14 mouse cellular contexts compared by ENCODE assay signal in genomic region chr15:78769064-78769463, GRCm38 (mm10). TPM values are rescaled to one million over a fixed set of nuclear protein-coding genes. Genes with fewer than 3 reads are reported as not detected.
A peak's percentile ranks its signal among the peaks of the same experiment; 100 is the strongest.
DNase-seq lines count a peak whose midpoint lies in the region; ATAC-seq lines count a peak whose summit lies in the region.
"Had no signal": no experiment of that assay in that cellular context is flagged by ENCODE, and none has a peak within 500 bp of the region (broad histone marks: within the 10 kb centered on the region; RNA-seq: fewer than 3 reads in every experiment).

No protein-coding gene starts in this region.

- H3K27me3 ChIP-seq in hindbrain, embryonic 10.5 days (ENCODE audit: insufficient read depth, poor library complexity, severe bottlenecking): no peaks in the 10 kb centered on the region
- no peaks in the 10 kb centered on the region for H3K27me3 ChIP-seq in hindbrain, embryonic 14.5 days (ENCODE audit: control insufficient read depth, insufficient read depth, low read length)
- no peaks in the 10 kb centered on the region for H3K27me3 ChIP-seq in midbrain, embryonic 11.5 days (ENCODE audit: control insufficient read depth, insufficient read depth, low read length)
- H3K27me3 ChIP-seq in midbrain, embryonic 16.5 days (ENCODE audit: control insufficient read depth, insufficient read depth, low read depth, low read length): no peaks in the 10 kb centered on the region
- H3K27me3 ChIP-seq in hindbrain, embryonic 12.5 days: no peaks in the 10 kb centered on the region
- H3K27me3 ChIP-seq: liver, embryonic 13.5 days had no signal

- no peak overlapping the region; the same call in 1 of the 2 replicates for H3K4me2 ChIP-seq in hindbrain, embryonic 14.5 days (replicated peaks)
- H3K4me2 ChIP-seq in midbrain, embryonic 11.5 days: peak overlapping the region; percentile 65
- no peak overlapping the region for H3K4me2 ChIP-seq in midbrain, embryonic 16.5 days (ENCODE audit: low read length)
- H3K4me2 ChIP-seq in hindbrain, embryonic 12.5 days (replicated peaks): peak overlapping the region; percentile 49
- H3K4me2 ChIP-seq: liver, embryonic 13.5 days had no signal

- peak overlapping the region; percentile 91 for H3K27ac ChIP-seq in hindbrain, embryonic 10.5 days
- H3K27ac ChIP-seq in hindbrain, embryonic 14.5 days: no peak overlapping the region
- no peak overlapping the region for H3K27ac ChIP-seq in midbrain, embryonic 11.5 days (ENCODE audit: low read depth, low read length)
- no peak overlapping the region for H3K27ac ChIP-seq in midbrain, embryonic 16.5 days (ENCODE audit: low read length)
- H3K27ac ChIP-seq in hindbrain, embryonic 12.5 days: no peak overlapping the region
- H3K27ac ChIP-seq: liver, embryonic 13.5 days had no signal

- DNase-seq in hindbrain, embryonic 10.5 days (ENCODE audit: low spot score): no peak
- no peak for DNase-seq in hindbrain, embryonic 14.5 days (ENCODE audit: low spot score)
- DNase-seq in midbrain, embryonic 11.5 days (ENCODE audit: low spot score, missing footprints): no peak
- DNase-seq in frontal cortex, postnatal 10 days (ENCODE audit: low spot score in 2 of 2): no peak
- no peak for DNase-seq in adrenal gland, postnatal 36 days
- DNase-seq: cerebellum, postnatal 14 days; gastrocnemius, postnatal 25 days; kidney, adult 18-20 months; liver, embryonic 13.5 days; retina, postnatal 1 day had no signal

- peaks cover 55% of the 10 kb centered on the region for H3K36me3 ChIP-seq in hindbrain, embryonic 10.5 days
- no peaks in the 10 kb centered on the region for H3K36me3 ChIP-seq in hindbrain, embryonic 14.5 days (replicated peaks; ENCODE audit: control insufficient read depth, insufficient read depth)
- peaks cover 12% of the 10 kb centered on the region for H3K36me3 ChIP-seq in midbrain, embryonic 11.5 days (ENCODE audit: control insufficient read depth, insufficient read depth, low read length)
- no peaks in the 10 kb centered on the region for H3K36me3 ChIP-seq in midbrain, embryonic 16.5 days (ENCODE audit: control insufficient read depth, insufficient read depth, low read length)
- peaks cover 10% of the 10 kb centered on the region; the same call in 1 of the 2 replicates for H3K36me3 ChIP-seq in hindbrain, embryonic 12.5 days

- peaks cover 6% of the 10 kb centered on the region for H3K9me3 ChIP-seq in hindbrain, embryonic 10.5 days
- H3K9me3 ChIP-seq in hindbrain, embryonic 14.5 days (ENCODE audit: control insufficient read depth, low read length): no peaks in the 10 kb centered on the region
- H3K9me3 ChIP-seq in midbrain, embryonic 11.5 days (ENCODE audit: control insufficient read depth, low read length): no peaks in the 10 kb centered on the region
- no peaks in the 10 kb centered on the region for H3K9me3 ChIP-seq in midbrain, embryonic 16.5 days (replicated peaks; ENCODE audit: control insufficient read depth, low read length, poor library complexity, severe bottlenecking)
- no peaks in the 10 kb centered on the region for H3K9me3 ChIP-seq in hindbrain, embryonic 12.5 days (replicated peaks)

- 83% methylated on average over 4 of the region's 4 CpGs for WGBS in hindbrain, embryonic 10.5 days
- 96% methylated on average over 4 of the region's 4 CpGs for WGBS in hindbrain, embryonic 14.5 days
- 93% methylated on average over 4 of the region's 4 CpGs for WGBS in midbrain, embryonic 11.5 days
- WGBS in midbrain, embryonic 16.5 days: 98% methylated on average over 4 of the region's 4 CpGs
- WGBS in hindbrain, embryonic 12.5 days: 88% methylated on average over 4 of the region's 4 CpGs

- peak overlapping the region; percentile 53 for H3K4me3 ChIP-seq in hindbrain, embryonic 10.5 days
- H3K4me3 ChIP-seq in hindbrain, embryonic 14.5 days (replicated peaks; ENCODE audit: low read length): no peak overlapping the region
- peak overlapping the region; percentile 20 for H3K4me3 ChIP-seq in midbrain, embryonic 11.5 days (ENCODE audit: low read depth, low read length)
- no peak overlapping the region for H3K4me3 ChIP-seq in midbrain, embryonic 16.5 days (ENCODE audit: low read depth, low read length)
- H3K4me3 ChIP-seq in hindbrain, embryonic 12.5 days: no peak overlapping the region
- H3K4me3 ChIP-seq: liver, embryonic 13.5 days had no signal

- H3K4me1 ChIP-seq in hindbrain, embryonic 10.5 days (replicated peaks): peaks cover 77% of the 10 kb centered on the region
- peaks cover 23% of the 10 kb centered on the region for H3K4me1 ChIP-seq in hindbrain, embryonic 14.5 days (replicated peaks; ENCODE audit: control insufficient read depth, insufficient read depth, low read length)
- H3K4me1 ChIP-seq in midbrain, embryonic 11.5 days (ENCODE audit: control insufficient read depth, insufficient read depth, low read length): peaks cover 46% of the 10 kb centered on the region
- H3K4me1 ChIP-seq in midbrain, embryonic 16.5 days (ENCODE audit: control insufficient read depth, insufficient read depth, low read length): peaks cover 7% of the 10 kb centered on the region
- H3K4me1 ChIP-seq in hindbrain, embryonic 12.5 days: peaks cover 66% of the 10 kb centered on the region

- H3K9ac ChIP-seq in hindbrain, embryonic 14.5 days: no peak overlapping the region
- no peak overlapping the region for H3K9ac ChIP-seq in midbrain, embryonic 11.5 days (ENCODE audit: low read length)
- no peak overlapping the region for H3K9ac ChIP-seq in midbrain, embryonic 16.5 days (ENCODE audit: low read depth, low read length)
- no peak overlapping the region for H3K9ac ChIP-seq in hindbrain, embryonic 12.5 days
- H3K9ac ChIP-seq: liver, embryonic 13.5 days had no signal

- no peak for ATAC-seq in hindbrain, embryonic 14.5 days (ENCODE audit: low FRiP score)
- no peak for ATAC-seq in midbrain, embryonic 11.5 days (ENCODE audit: low FRiP score)
- ATAC-seq in midbrain, embryonic 16.5 days: no peak
- ATAC-seq in hindbrain, embryonic 12.5 days (ENCODE audit: low FRiP score): no peak

RNA-seq across cellular contexts. Expression of gene Mfng, which starts 4.2 kb away (rescaled TPM):
- polyA plus RNA-seq in hindbrain, embryonic 10.5 days (2016; fragmentation: Nextera tagmentation; extraction: Ambion mirVana): 71.6 and 79.0 TPM in 2 replicates
- polyA plus RNA-seq in hindbrain, embryonic 14.5 days (2014; fragmentation: Nextera tagmentation; extraction: Ambion mirVana): 11.7 and 12.5 TPM in 2 replicates
- 57.2 and 61.8 TPM in 2 replicates for polyA plus RNA-seq in midbrain, embryonic 11.5 days (2014; fragmentation: Nextera tagmentation; extraction: Ambion mirVana)
- 13.5 and 19.7 TPM in 2 replicates for polyA plus RNA-seq in midbrain, embryonic 16.5 days (2015; fragmentation: Nextera tagmentation; extraction: Ambion mirVana)
- 51.7 and 58.0 TPM in 2 replicates for polyA plus RNA-seq in hindbrain, embryonic 12.5 days (2016; fragmentation: Nextera tagmentation; extraction: Ambion mirVana)
- total RNA-seq in adrenal gland, postnatal 36 days (2021): 10 to 100 TPM; 12.3 to 16.7 TPM
- polyA plus RNA-seq: C2C12 had no signal

RNA-seq across cellular contexts. Expression of gene Card10, which starts 33.8 kb away (rescaled TPM):
- polyA plus RNA-seq in hindbrain, embryonic 10.5 days (2016; fragmentation: Nextera tagmentation; extraction: Ambion mirVana): 4.3 and 4.5 TPM in 2 replicates
- polyA plus RNA-seq in hindbrain, embryonic 14.5 days (2014; fragmentation: Nextera tagmentation; extraction: Ambion mirVana): 2.5 and 2.6 TPM in 2 replicates
- 1.3 and 1.5 TPM in 2 replicates for polyA plus RNA-seq in midbrain, embryonic 11.5 days (2014; fragmentation: Nextera tagmentation; extraction: Ambion mirVana)
- polyA plus RNA-seq in midbrain, embryonic 16.5 days (2015; fragmentation: Nextera tagmentation; extraction: Ambion mirVana): 1.8 and 2.2 TPM in 2 replicates
- polyA plus RNA-seq in hindbrain, embryonic 12.5 days (2016; fragmentation: Nextera tagmentation; extraction: Ambion mirVana): 2.7 and 2.9 TPM in 2 replicates
- total RNA-seq in adrenal gland, postnatal 36 days (2021): 1 to 10 TPM; 5.9 to 9.8 TPM

RNA-seq across cellular contexts. Expression of gene Elfn2, which starts 50.5 kb away (rescaled TPM):
- polyA plus RNA-seq in hindbrain, embryonic 10.5 days (2016; fragmentation: Nextera tagmentation; extraction: Ambion mirVana): 0.24 and 0.39 TPM in 2 replicates
- 6.0 and 8.5 TPM in 2 replicates for polyA plus RNA-seq in hindbrain, embryonic 14.5 days (2014; fragmentation: Nextera tagmentation; extraction: Ambion mirVana)
- 0.18 TPM in 2 replicates for polyA plus RNA-seq in midbrain, embryonic 11.5 days (2014; fragmentation: Nextera tagmentation; extraction: Ambion mirVana)
- 9.6 and 12.6 TPM in 2 replicates for polyA plus RNA-seq in midbrain, embryonic 16.5 days (2015; fragmentation: Nextera tagmentation; extraction: Ambion mirVana)
- polyA plus RNA-seq in hindbrain, embryonic 12.5 days (2016; fragmentation: Nextera tagmentation; extraction: Ambion mirVana): 2.4 and 2.5 TPM in 2 replicates
- total RNA-seq in adrenal gland, postnatal 36 days (2021): 1 to 10 TPM; 2.7 to 3.0 TPM
- polyA plus RNA-seq: C2C12; embryonic facial prominence, embryonic 11.5 days had no signal

Comparison
In these comparisons a context has a peak if more than half of its experiments do, and no peak if none do; other contexts are left out.
1. H3K4me3 ChIP-seq: peak in hindbrain, embryonic 10.5 days (single experiment) and midbrain, embryonic 11.5 days (single experiment); none in hindbrain, embryonic 14.5 days (single experiment), midbrain, embryonic 16.5 days (single experiment) and hindbrain, embryonic 12.5 days (single experiment).
2. H3K4me2 ChIP-seq: peak in midbrain, embryonic 11.5 days (single experiment) and hindbrain, embryonic 12.5 days (single experiment); none in hindbrain, embryonic 14.5 days (single experiment) and midbrain, embryonic 16.5 days (single experiment).